Mouse (Mus musculus) frontal cortex, adult 2 months (tissue): ENCODE results near the gene Tpd52l1. TPM values are rescaled to one million over a fixed set of nuclear protein-coding genes. Genes with fewer than 3 reads are reported as not detected.

ENCODE experiments used
- polyA plus RNA-seq: library from polyadenylated mRNA; depleted of rRNA; stranded (reverse); fragments of >200 nt; gene quantifications from 2 replicates; pipeline ENCODE4 v1.2.3, GENCODE M21; 2012; rRNA removed

Tpd52l1 gene
- polyA plus RNA-seq, 1 experiment, result 41.1 TPM

Other genes with a start within 250 kb of the Tpd52l1 start
- gene Hddc2, start 132.6 kb downstream of the Tpd52l1 start, polyA plus RNA-seq, result 24.2 and 24.8 TPM in 2 replicates
- 4.8 and 5.7 TPM in 2 replicates for gene Rnf217, start 163.2 kb upstream of the Tpd52l1 start, polyA plus RNA-seq